Mouse (Mus musculus) kidney, postnatal 36 days (tissue): ENCODE data around the gene Baz2b.

ENCODE experiments used
- DNase-seq, 2 experiments: peaks; one replicate each; pipeline ENCODE4 v3.0.0; 2021 to 2022; ENCODE audit warnings: mixed read lengths in 2 of 2

The Baz2b gene

DNA sequence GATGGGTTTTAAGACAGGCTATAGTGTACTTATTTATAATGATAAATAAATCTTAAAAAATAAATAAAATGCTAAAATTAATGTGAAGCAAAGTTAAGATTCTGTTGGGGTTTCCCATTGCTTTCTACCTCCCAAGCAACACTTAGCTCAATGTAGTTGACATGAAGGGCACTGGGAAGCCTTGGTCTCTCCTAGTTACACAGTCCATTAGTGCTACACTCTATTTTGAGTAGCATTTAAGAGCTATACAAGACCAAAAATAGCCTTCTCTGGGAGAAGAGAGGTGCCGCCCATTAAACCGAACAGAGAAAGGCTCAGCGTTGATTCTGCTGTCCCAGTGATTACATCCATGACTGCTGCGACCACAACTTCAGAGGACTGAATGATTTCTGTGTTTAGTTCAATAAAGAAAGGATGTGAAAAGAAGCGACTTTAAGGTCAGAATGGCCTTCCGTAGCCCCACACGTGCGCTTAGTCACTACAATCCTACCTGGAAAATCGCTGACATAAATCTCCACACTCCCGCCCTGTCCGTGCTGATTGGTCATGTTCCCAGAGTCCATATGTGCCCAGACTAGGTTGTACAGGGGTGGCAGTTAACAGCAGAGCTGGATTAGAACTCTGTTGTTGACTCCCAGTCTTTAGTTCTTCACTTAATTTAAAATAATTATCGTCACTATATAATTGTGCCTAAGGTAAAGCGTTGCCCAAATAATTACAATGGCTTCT, 257.2 kb downstream of the Baz2b start:
- no peak for DNase-seq

DNA sequence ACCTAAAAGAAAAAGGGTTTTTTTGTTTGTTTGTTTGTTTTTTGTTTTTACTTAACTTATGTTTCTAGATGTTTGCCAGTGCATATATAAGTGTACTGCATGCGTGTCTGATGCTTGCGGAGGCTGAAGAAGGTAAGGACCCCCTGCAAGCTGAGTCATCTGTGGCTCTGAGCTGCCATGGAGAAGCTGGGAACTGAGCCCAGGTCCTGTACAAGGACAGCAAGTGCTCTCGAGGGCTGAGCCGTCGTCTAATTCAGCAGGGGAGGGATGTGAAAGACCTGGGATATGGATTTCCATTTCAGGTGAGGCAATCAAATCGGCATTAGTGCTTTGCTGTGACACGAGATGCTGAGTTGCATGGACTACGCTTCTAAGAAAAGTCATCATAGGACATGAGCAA, 257.9 kb downstream of the Baz2b start:
- no peak for DNase-seq

DNA sequence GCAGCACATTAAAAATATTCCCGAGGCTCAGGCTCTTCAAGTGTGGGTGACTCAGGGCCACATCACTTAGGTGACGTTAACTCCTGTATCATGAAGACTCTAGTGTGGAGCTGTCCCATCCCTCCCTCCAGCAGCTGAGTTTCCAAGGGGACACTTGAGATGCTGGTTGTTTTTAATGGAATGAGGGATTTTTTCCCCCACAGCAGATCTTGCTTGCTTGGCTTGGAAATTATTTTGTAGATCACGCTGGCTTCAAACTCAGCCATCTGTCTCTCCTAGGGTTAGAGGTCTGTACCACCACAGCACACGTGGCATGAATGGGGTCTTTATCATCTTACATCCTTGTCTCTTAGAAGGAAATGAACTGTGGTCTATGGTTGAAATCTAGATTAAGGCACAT, 258.5 kb downstream of the Baz2b start:
- DNase-seq = no peak

DNA sequence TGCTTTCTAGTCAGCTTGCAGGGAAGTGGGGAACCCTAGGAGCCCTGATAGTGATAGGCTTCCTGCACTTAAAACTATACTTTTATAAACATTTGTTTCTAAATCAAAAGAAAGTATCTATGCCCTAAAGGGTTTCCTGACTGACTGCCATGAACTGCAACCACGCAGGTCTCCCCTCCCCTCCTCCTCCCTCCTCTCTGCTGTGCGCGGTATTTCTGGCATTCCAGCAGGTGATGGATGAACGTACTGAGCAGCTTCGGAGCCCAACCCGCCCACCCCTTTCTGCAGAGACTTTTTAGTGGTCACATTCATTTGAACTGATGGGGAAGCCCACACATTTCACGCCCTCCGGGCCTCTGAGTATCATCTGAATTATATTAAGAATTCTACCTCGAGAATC, 273.3 kb downstream of the Baz2b start:
- DNase-seq = no peak

DNA sequence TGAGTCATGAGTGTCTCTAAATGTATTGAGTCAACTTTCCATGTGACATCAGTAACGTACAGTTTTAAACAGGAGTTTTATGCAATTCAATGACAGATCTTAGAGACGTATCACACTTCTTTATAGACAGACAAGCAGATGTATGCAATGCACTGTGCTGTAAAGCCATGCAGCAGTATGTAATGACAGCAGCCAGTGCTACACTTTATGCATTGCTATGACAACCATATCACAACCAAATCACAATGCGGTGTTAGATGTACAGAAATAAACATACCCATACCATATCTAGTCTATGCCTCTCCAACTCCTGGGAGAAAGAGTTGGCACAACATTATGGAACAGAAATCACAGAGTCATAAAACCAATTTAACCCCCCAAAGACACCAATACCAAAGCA, 276.5 kb downstream of the Baz2b start:
- no peak for DNase-seq

DNA sequence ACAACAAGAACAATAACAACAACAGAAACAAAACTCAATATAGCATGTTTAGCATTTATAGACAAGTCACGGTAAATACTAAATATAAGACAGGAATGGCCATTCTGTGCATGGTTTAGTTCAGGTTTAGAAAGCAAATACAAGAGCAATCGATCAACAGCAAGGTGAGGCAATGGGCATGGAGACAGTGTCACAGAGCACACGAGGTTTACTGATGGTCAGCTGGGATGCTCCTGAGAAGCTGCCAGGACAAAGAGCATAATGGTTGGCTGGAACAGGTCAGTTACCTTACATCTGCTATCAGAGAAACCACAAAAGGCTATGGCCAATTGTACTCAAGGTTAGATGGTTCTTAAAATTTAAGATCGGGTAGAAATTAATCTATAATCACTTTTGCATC, 277.4 kb downstream of the Baz2b start:
- no peak for DNase-seq

DNA sequence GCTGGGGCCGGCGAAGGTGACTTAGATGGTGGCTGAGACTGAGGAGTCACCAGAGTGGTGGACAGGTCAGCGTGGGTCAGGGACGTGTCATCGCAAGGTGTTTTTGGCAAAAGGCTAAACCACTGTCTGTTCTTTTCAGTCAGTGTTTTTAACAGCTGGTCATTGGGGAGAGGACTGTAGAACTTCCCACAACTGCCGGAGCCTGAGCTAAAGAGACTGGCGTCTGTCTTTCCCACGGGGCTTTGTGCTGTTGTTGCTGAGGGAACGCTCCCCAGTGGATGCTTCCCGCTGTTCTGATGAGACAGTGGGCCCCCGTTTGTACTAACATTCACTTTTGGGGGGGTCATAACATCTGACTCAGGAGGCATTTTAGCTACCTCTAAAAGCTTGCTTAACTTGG, 296.0 kb downstream of the Baz2b start:
- DNase-seq = no peak

DNA sequence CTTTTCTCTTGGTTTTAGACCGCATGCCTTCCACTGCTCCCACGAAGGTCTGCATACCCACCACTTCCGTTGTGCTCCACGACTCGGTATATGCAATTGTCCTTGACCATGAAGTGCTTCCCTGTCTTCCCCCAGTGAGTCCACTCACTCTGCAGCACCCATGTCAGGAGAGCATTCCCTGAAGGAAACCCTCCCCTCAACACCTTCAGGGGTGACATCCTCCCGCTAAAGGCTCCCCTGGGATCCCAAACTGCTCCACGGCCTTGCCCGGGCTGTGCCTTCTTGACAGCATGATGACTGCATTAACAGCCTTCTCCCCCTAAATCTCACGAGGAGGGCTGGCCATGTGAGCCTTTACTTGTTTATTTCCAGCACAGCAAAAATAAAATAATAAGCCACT, 301.6 kb downstream of the Baz2b start:
- no peak for DNase-seq

DNA sequence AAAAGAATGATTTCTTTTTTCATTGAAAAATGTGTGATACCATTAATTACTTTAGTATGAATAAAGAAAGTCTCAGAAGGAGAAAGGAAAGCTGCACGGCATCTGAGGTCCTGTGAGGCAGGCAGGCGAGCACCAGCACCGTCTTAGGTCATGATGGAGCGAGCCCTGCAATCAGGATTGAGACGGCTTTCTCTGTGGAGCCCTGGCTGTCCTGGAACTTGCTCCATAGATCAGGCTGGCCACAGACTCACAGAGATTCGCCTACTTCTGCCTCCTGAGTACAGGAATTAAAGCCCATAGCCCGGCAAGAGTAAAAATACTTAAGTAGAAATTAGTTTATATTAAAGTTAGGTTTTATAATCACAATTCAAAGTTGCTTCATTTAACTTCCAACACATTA, 305.6 kb downstream of the Baz2b start:
- DNase-seq = no peak

DNA sequence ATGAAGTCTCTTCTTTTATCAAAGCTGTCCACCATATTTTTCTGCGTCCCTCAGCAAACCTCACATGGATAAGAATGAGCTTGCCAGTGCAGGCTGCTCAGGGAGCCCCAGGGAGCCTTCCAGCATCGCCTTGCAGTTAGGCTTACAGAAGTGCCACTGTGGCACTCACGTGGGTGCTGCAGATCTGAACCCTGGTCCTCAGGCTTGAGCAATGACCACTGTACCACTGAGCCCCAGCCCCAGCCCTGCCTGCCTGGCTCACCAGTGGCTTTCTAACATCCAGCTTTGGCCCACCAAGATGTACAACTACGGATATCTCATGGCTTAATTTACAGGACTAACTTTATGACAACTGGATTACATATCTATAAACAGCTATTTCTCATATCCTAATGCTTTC, 311.0 kb downstream of the Baz2b start:
- DNase-seq = no peak

DNA sequence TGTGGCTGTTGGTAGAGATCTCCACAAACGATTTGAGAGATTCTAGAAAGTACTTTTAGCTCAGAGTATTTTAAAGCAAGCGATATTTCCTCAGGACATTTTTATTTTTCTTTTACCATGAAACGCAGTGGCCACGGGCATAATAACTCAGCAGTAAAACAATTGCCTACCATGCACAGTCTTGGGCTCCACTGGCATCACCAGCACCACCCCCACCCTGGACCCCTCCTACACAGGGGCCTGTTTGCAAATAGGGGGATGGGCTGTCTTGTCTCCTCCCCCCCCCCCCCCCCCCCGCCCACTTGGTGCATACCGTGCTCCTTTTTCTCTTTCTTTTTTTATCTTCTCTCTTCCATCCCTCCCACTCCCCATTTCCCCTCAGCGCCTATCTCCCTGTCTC, 311.5 kb downstream of the Baz2b start:
- no peak for DNase-seq

DNA sequence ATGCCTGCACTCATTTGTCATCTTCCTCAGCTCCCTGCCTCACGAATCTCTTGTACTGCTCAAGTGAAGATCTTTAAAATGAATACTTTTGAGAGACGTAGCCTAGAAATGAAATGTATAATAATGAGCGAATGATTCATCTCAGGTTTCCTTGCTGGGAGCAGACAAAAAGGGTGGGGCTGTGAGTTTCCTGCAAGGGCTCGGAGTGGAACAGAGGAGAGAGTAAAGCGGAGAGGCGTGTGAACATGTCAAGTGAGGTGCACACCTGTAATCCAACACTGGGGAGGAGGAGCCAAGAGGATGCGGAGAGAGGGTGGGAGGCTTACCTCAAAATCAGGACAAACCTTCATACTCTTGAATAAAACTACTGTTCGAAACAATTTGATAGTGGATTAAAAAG, 312.8 kb downstream of the Baz2b start:
- no peak for DNase-seq

DNA sequence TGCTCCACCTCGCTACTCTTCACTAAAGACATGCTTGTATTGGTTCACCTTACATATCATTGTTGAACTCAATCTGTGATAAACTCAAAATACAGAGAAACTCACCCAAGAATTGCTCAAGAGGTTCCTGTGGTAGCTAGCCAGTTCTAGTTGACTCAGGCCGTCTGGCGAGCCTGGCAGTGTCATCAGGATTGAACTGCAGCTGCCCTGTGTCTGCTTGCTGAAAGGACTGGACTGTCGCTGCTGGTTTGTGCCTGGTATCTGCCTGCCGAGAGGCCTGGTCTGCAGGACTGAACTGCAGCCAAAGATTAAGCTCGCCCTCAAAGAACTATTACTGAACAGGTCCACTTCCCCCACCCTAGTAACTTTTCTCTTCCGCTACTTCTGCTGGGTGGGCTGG, 313.2 kb downstream of the Baz2b start:
- DNase-seq = no peak

DNA sequence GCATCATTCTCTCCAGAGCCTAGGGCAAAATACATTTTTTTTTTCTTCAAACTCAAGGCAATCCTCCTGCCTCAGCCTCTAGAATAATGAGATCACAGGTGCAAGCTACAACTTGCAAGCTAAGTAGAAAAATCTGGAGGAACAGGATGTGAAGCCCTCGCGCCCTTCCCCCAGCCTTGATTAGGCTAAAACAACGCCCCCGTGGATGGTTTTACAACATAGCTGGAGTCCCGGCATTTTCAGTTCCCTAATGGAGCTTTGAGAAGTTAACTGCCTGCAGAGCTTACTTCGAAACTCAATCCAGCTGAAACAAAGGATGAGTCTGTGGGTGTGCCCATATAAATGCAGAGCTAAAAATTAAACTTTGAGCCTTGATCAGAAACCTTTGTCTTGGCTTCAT, 319.9 kb downstream of the Baz2b start:
- no peak for DNase-seq

DNA sequence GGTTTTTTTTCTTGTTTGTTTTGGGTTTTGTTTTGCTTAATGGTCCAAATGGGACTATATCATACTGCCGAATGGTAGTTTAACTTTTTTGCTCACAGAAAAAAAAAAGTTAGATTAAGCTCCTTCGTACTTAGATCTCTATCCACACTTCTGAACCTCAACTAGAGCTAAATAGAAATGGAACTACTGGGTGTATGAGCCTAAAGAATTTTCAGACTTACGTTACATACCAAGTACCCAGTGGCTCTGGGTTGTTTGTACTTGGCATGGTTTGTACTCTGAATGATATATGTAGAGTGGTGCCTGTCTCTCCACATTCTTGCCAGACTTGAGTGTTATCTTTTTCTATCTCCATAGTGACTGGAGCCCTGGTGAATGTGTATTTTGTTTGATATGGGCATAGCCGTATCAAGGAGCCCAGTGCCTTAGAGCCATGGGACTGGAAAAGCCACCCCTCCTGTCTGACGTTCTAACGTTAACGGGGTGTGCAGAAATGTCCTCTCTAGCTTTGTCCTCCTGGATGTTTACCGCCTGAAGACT, 326.8 kb downstream of the Baz2b start:
- DNase-seq = no peak

DNA sequence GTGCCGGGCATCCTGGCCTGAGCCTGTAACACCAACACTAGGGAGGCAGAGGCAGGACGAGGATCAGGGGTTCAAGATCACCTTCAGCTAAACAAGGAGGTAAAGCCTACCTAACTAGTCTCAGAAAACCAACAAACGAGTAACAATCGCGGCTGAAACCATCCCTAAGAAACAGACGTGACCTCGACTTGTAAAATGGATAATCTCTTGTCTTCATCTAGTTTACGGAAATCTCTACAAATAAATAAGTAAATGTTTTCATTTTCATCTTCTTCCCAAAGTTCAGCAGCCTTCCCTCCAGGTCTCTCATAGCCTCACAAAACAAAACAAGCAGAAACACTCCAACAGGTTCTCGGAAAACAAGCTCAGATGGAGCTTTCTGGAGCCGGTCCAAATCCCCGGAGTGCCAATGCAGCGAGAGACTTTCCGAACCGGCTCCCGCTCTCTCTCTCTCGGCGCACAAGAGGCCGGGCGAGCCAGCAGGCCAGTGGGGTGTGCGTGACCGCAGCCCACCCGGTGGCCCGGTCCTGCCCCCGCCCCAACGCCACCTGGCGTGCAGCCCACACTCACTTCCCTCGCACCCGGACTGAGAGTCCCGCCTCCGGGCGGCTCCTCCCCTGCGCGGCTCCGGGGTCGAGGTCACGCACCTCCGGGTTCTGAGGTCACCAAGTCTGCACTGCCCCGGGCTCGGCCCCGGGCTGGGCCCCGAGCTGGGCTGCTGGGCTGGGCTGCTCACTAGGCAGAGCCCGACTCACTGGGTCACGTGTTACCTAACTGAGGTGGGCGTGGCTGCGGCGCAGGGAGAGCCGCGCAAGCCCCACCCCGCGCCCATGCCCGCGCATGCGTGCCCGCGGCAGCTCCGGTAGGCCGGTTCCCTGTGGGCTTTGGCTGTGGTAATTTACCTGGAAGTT, 327.6 kb downstream of the Baz2b start, which contains the start of gene Wdsub1:
Gene Wdsub1 (minus strand): TSS at position 761 of the 911 bp plus-strand sequence.
- peak; percentile 96 to 98 for DNase-seq

DNA sequence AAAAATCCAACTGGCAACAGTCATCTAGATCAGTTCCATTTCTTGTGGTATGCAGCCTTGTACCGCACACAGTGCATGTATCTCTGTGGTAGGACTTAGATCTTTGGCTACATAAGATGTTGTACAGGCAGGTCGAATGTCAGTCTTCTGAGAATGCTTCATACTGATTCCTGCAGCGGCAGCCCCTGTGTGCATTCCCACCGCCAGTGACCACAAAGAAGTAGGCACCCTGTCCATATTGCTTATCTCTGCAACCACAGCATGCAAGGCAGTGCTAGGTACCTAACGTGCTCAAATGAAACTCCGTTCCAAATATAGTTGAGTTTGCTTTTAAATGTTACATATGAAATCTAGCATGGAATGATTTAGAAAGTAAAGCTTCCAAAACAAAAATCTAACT, 328.2 kb downstream of the Baz2b start:
- DNase-seq = no peak

DNA sequence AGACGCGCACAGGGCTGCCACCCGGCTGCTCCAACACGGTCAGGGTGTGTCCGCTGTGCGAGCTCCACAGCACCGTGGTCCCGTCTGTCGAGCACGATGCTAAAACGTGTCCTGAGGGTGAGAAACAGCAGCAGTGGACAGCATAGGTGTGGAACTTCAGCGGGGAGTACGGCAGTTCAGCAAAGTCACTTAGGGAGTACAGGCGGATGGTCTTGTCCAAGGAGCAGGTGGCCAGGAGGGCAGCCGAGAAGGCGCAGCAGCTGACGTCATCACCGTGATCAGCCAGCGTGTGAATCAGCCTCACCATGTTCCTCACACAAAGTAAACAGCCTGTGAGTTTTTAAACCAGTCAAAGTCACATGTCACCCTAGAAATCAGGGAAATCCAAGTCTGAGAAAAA, 331.4 kb downstream of the Baz2b start:
- DNase-seq = peak; percentile 24 to 55

DNA sequence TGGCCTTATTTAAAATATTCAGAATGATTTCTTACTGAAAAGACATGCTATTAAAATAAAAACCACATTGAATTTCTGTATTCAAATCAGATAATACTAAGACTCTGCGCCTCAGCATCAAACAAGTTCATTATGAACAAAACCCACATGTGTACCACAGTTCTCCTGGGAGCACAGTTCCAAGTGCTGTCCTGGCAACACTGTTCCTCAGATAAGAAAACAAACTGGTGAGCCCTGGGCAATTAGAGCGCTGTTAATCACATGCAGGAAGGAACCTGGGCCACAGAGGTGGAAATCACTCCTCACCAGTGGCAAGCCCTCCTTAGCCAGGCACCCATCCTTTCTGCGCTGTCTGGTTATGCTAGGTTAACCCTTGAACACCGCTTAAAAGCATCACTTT, 332.3 kb downstream of the Baz2b start:
- no peak for DNase-seq

DNA sequence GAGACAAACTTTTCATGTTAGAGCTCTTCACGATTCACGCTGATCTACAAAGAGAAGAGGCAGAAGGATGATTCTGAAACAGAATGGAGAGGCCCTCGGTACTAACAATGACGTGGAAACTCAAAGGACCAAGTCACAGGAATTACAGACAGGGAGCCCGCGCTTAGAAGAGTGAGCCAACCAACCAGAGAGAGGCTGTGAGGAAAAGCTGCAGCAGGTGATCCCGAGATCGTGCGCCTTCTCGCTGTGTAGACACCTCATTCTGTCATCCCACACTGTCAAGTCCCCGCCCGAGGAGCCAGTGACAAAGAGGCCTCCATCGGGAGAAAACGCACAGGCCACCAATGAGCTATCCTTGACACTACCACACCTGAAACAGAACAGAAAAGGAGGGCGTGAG, 333.2 kb downstream of the Baz2b start:
- no peak for DNase-seq

DNA sequence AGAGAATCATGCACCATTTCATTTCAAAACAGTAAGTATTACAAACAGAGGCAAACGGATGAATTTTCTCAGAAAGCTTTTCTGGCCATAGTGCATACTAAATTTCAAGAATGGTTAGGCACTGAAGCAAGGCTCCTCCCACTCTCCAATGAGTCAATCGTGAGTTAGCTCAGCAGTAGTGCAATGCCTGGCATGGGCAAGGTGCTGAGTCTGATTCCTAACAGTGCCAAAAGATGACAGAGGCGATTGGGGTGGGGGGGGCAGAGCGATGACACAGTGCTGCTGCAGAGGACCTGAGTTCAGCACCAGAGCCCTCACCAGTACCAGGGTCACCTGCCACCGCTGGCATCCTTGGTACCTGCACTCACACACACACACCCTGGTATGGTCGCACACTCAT, 339.1 kb downstream of the Baz2b start:
- DNase-seq = no peak

DNA sequence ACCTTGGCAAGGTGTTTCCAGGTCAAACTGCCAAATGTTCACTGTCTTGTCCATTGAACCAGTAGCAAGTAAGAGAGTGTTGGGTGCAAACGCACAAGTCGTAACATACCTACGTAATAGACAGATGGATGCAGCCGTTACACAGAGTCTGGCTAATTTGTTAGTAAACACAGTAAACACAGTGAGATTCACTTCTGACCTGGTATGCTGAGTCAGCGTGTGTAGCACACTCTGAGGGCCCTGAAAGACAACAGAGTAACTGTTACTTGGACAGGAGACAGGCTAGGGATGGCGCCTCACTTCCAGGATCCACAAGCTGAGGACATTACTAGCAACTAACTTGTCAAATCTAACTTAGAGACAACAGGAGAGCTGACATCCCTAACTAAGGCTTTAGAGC, 347.0 kb downstream of the Baz2b start:
- DNase-seq = no peak

DNA sequence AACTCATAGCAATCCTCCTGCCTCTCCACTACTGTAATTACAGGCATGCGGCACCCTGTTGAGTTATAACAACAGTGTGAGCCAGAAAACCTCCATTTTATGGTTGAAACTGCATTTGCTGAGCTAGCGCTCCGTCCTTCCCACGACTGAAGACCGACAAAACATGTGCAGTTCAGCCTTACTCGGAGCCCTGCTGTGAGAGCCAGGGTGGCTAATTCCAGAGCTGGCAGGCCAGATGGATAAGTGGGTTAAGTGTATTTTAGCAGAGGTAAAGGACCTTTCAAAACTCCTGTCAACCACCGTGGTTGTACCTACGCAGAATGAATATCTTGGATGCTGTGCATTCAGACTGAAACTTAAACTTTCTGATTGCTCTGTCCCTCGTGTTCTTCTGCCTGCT, 355.3 kb downstream of the Baz2b start:
- no peak for DNase-seq

DNA sequence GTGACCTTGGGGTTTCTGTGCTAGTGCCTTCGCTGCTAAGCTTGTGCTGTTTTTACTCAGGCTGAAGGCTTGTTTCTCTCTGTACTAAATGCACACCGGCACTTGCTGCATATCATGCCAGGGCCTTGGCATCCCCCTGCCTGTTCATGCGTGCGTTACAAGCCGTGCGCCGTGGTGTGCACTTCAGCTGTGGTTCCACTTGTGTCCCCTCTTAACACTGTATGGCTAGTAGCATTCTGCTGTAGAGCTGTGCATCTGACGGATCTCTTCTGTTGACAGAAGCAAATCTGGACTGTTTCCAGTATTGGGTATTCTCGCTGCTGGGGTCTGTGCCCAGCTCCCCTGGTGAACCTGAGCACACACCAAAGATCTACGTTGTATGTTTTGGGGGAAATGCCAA, 356.1 kb downstream of the Baz2b start:
- no peak for DNase-seq
